Comparison of ENCODE assay signal across 8 mouse cellular contexts in genomic region chr2:16578153-16578552, GRCm38 (mm10).
"Had no signal": no experiment of that assay in that cellular context is flagged by ENCODE, and none has a peak within 500 bp of the region (broad histone marks: within the 10 kb centered on the region; RNA-seq: fewer than 3 reads in every experiment).

No protein-coding gene starts in this region.

- H3K4me1 ChIP-seq: midbrain, embryonic 13.5 days had no signal

- H3K9me3 ChIP-seq: midbrain, embryonic 13.5 days had no signal

- ATAC-seq: midbrain, embryonic 13.5 days had no signal

- H3K27ac ChIP-seq: liver, embryonic 14.5 days; midbrain, embryonic 13.5 days; stomach, postnatal 0 days had no signal

- H3K9ac ChIP-seq: liver, embryonic 14.5 days; midbrain, embryonic 13.5 days had no signal

- H3K27me3 ChIP-seq: midbrain, embryonic 13.5 days had no signal

- H3K4me3 ChIP-seq: midbrain, embryonic 13.5 days had no signal

- H3K36me3 ChIP-seq: midbrain, embryonic 13.5 days had no signal

- H3K4me2 ChIP-seq: midbrain, embryonic 13.5 days had no signal

- DNase-seq: kidney, postnatal 10 days; lung, adult 18-20 months; right cerebral cortex, adult 18-20 months; right cerebral cortex, postnatal 25 days; thymus, postnatal 4 days had no signal
